10 mouse cellular contexts compared by ENCODE assay signal in the genomic region with DNA sequence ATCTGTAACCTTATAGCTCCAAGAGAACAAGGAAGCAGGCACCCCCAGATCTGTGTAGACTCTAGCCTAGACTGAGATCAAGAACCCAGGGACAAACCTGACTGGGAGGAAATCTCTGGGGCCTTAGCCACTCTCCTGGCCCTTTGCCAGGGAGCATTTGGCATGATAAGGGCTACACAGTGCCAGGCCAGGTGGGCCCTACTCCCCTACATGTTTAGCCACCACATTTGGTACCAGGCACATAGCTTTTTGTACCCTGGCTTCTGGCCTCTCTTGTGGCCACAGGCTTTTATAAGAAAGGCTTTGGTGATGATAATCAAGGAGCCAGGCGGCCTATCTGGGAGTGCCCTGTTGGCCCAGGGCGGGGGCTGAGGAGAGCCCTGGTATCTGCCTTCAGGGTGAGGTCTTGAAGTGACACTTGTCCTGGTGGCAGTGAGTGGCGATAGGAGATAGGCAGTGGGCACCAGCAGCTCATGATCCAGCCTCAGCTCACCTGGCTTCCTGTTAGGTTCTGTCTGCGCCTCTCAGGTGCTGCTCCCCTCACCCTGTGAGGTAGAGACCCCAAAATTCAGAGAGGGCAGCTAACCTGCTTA. TPM values are rescaled to one million over a fixed set of nuclear protein-coding genes. Genes with fewer than 3 reads are reported as not detected.
DNase-seq lines count a peak whose midpoint lies in the region; ATAC-seq and TF ChIP-seq lines count a peak whose summit lies in the region.
"Had no signal": no experiment of that assay in that cellular context is flagged by ENCODE, and none has a peak within 500 bp of the region (broad histone marks: within the 10 kb centered on the region; RNA-seq: fewer than 3 reads in every experiment).

No protein-coding gene starts in this region.

- H3K9ac ChIP-seq in heart, adult 2 months (ENCODE audit: low read depth, low read length) = no peak overlapping the region
- H3K9ac ChIP-seq in liver, embryonic 12.5 days = peak overlapping the region; percentile 59
- H3K9ac ChIP-seq: embryonic facial prominence, embryonic 12.5 days had no signal

- H3K27me3 ChIP-seq in heart, embryonic 10.5 days (ENCODE audit: insufficient read depth, poor library complexity, severe bottlenecking) = no peaks in the 10 kb centered on the region
- H3K27me3 ChIP-seq in heart, adult 2 months (ENCODE audit: control insufficient read depth, insufficient read depth, low read length) = no peaks in the 10 kb centered on the region
- H3K27me3 ChIP-seq in liver, embryonic 12.5 days (replicated peaks) = no peaks in the 10 kb centered on the region
- H3K27me3 ChIP-seq: embryonic facial prominence, embryonic 12.5 days had no signal

- peak overlapping the region; percentile 61 for H3K4me2 ChIP-seq in liver, embryonic 12.5 days
- H3K4me2 ChIP-seq: embryonic facial prominence, embryonic 12.5 days had no signal

- intact Hi-C loops in heart, adult 2 months (cut with DNase I) = no loop called here

- TF ChIP-seq POLR2A in heart, adult 2 months (IDR thresholded peaks at IDR 0.05; ENCODE audit: insufficient read depth, low read depth, low read length) = no peak

- no peak for TF ChIP-seq EP300 in heart, adult 2 months (IDR thresholded peaks at IDR 0.05; ENCODE audit: insufficient read depth, low read depth, low read length)

- H3K27ac ChIP-seq in heart, embryonic 10.5 days = peak overlapping the region; percentile 75
- no peak overlapping the region for H3K27ac ChIP-seq in heart, adult 2 months
- H3K27ac ChIP-seq in liver, embryonic 12.5 days = peak overlapping the region; percentile 89

- peak; percentile 92 for ATAC-seq in liver, embryonic 12.5 days
- no peak for ATAC-seq in inflammation-experienced regulatory T-cells, adult 6 months

- peaks cover 79% of the 10 kb centered on the region for H3K4me1 ChIP-seq in heart, embryonic 10.5 days
- peaks cover 24% of the 10 kb centered on the region for H3K4me1 ChIP-seq in heart, adult 2 months (ENCODE audit: control insufficient read depth, insufficient read depth, low read length)
- peaks cover 92% of the 10 kb centered on the region for H3K4me1 ChIP-seq in liver, embryonic 12.5 days

- H3K79me2 ChIP-seq in heart, adult 2 months (replicated peaks; ENCODE audit: control insufficient read depth, insufficient read depth, low read length) = 0 out of 2 replicates have a peak, but pooled peaks cover 1% of the 10 kb centered on the region

- no peak for DNase-seq in heart, embryonic 10.5 days (ENCODE audit: low spot score)
- no peak for DNase-seq in heart, adult 2 months
- peak; percentile 51 to 58 for DNase-seq in spleen, postnatal 10 days (ENCODE audit: low spot score in 2 of 2)
- DNase-seq in spleen, postnatal 14 days (ENCODE audit: low spot score in 2 of 2) = no peak
- no peak for DNase-seq in ovary, adult 18-20 months (ENCODE audit: low spot score)
- no peak for DNase-seq in layer of hippocampus, adult 9-10 months (ENCODE audit: low spot score)
- DNase-seq: kidney, adult 11 months had no signal

- H3K36me3 ChIP-seq in heart, embryonic 10.5 days = no peaks in the 10 kb centered on the region
- no peaks in the 10 kb centered on the region for H3K36me3 ChIP-seq in heart, adult 2 months (ENCODE audit: control insufficient read depth, insufficient read depth, low read length)
- H3K36me3 ChIP-seq in liver, embryonic 12.5 days = 0 out of 2 replicates have a peak, but pooled peaks cover 9% of the 10 kb centered on the region

- TF ChIP-seq CTCF in heart, adult 2 months (IDR thresholded peaks at IDR 0.05) = no peak

- H3K4me3 ChIP-seq in heart, embryonic 10.5 days = no peak overlapping the region
- H3K4me3 ChIP-seq in heart, adult 2 months = no peak overlapping the region
- no peak overlapping the region for H3K4me3 ChIP-seq in liver, embryonic 12.5 days
- H3K4me3 ChIP-seq: embryonic facial prominence, embryonic 12.5 days had no signal

- 70% methylated on average over 4 of the region's 4 CpGs for WGBS in heart, embryonic 10.5 days
- 83% methylated on average over 4 of the region's 4 CpGs for WGBS in heart, adult 2 months
- 28% methylated on average over 4 of the region's 4 CpGs for WGBS in liver, embryonic 12.5 days (ENCODE audit: insufficient replicate concordance)

- H3K9me3 ChIP-seq in heart, embryonic 10.5 days = no peaks in the 10 kb centered on the region
- H3K9me3 ChIP-seq in liver, embryonic 12.5 days (replicated peaks) = no peaks in the 10 kb centered on the region
- H3K9me3 ChIP-seq: embryonic facial prominence, embryonic 12.5 days had no signal

RNA-seq across cellular contexts. Expression of gene Slc9a1, which starts 25.6 kb away (rescaled TPM):
- 7.6 and 8.2 TPM in 2 replicates for polyA plus RNA-seq in heart, embryonic 10.5 days (2016; fragmentation: Nextera tagmentation; extraction: Ambion mirVana)
- 10 to 100 TPM; 17.0 to 17.4 TPM for total RNA-seq in heart, adult 2 months (2021)
- polyA plus RNA-seq in heart, adult 2 months (2012; rRNA removed) = 21.4 and 21.5 TPM in 2 replicates
- 4.2 and 4.9 TPM in 2 replicates for polyA plus RNA-seq in liver, embryonic 12.5 days (2016; fragmentation: Nextera tagmentation; extraction: Ambion mirVana)
- polyA plus RNA-seq in inflammation-experienced regulatory T-cells, adult 6 months (2017; shearing (Covaris generic)) = 10 to 100 TPM; 13.1 to 14.8 (median 13.3) TPM

RNA-seq across cellular contexts. Expression of gene Wdtc1, which starts 41.8 kb away (rescaled TPM):
- 13.4 and 14.2 TPM in 2 replicates for polyA plus RNA-seq in heart, embryonic 10.5 days (2016; fragmentation: Nextera tagmentation; extraction: Ambion mirVana)
- total RNA-seq in heart, adult 2 months (2021) = 10 to 100 TPM; 73.6 to 96.1 TPM
- 61.8 and 65.1 TPM in 2 replicates for polyA plus RNA-seq in heart, adult 2 months (2012; rRNA removed)
- polyA plus RNA-seq in liver, embryonic 12.5 days (2016; fragmentation: Nextera tagmentation; extraction: Ambion mirVana) = 10.0 and 11.2 TPM in 2 replicates
- polyA plus RNA-seq in inflammation-experienced regulatory T-cells, adult 6 months (2017; shearing (Covaris generic)) = 10 to 100 TPM in 1 of 3 experiments, 1 to 10 TPM in 2; 5.0 to 10.2 (median 8.8) TPM

Comparison
In these comparisons a context has a peak if more than half of its experiments do, and no peak if none do; other contexts are left out.
1. DNase-seq: peak in spleen, postnatal 10 days (2 of 2); none in heart, embryonic 10.5 days (single experiment), heart, adult 2 months (0 of 2), spleen, postnatal 14 days (0 of 2), ovary, adult 18-20 months (single experiment) and layer of hippocampus, adult 9-10 months (single experiment).